Mouse (Mus musculus): ENCODE results near the gene Pcnx2.

Pcnx2 gene

GRCm38 (mm10) chr8:125816742-125817141 lies 81.4 kb downstream of the Pcnx2 start:
- DNase-seq = no peak

- no peak for DNase-seq
Measured at GRCm38 (mm10) chr8:125808826-125809225, 89.3 kb downstream of the Pcnx2 start.

GRCm38 (mm10) chr8:125807905-125808310 lies 90.2 kb downstream of the Pcnx2 start:
- DNase-seq = no peak

- no peak for DNase-seq
Measured at GRCm38 (mm10) chr8:125806459-125806858, 91.7 kb downstream of the Pcnx2 start.

GRCm38 (mm10) chr8:125796970-125797369 lies 101.1 kb downstream of the Pcnx2 start:
- DNase-seq = no peak

- no peak for DNase-seq
Measured at GRCm38 (mm10) chr8:125795341-125795740, 102.8 kb downstream of the Pcnx2 start.

- DNase-seq = no peak
Measured at GRCm38 (mm10) chr8:125792816-125793455, 105.2 kb downstream of the Pcnx2 start.

GRCm38 (mm10) chr8:125786886-125787285 lies 111.2 kb downstream of the Pcnx2 start:
- DNase-seq = no peak

- DNase-seq = no peak
Measured at GRCm38 (mm10) chr8:125782161-125782560, 116.0 kb downstream of the Pcnx2 start.

GRCm38 (mm10) chr8:125779656-125780055 lies 118.5 kb downstream of the Pcnx2 start:
- no peak for DNase-seq

- DNase-seq = no peak
Measured at GRCm38 (mm10) chr8:125778919-125779318, 119.2 kb downstream of the Pcnx2 start.

- DNase-seq = no peak
Measured at GRCm38 (mm10) chr8:125777478-125778164, 120.5 kb downstream of the Pcnx2 start.

- no peak for DNase-seq
Measured at GRCm38 (mm10) chr8:125776800-125777199, 121.3 kb downstream of the Pcnx2 start.

GRCm38 (mm10) chr8:125776314-125776713 lies 121.8 kb downstream of the Pcnx2 start:
- no peak for DNase-seq

- DNase-seq = no peak
Measured at GRCm38 (mm10) chr8:125775031-125775430, 123.1 kb downstream of the Pcnx2 start.

GRCm38 (mm10) chr8:125773281-125773803 lies 124.8 kb downstream of the Pcnx2 start:
- no peak for DNase-seq

GRCm38 (mm10) chr8:125772300-125772699 lies 125.8 kb downstream of the Pcnx2 start:
- DNase-seq = no peak

- no peak for DNase-seq
Measured at GRCm38 (mm10) chr8:125768079-125768478, 130.0 kb downstream of the Pcnx2 start.

- no peak for DNase-seq
Measured at GRCm38 (mm10) chr8:125763066-125763786, 134.9 kb downstream of the Pcnx2 start.

GRCm38 (mm10) chr8:125759022-125759421 lies 139.1 kb downstream of the Pcnx2 start:
- no peak for DNase-seq

GRCm38 (mm10) chr8:125757106-125757496 lies 141.0 kb downstream of the Pcnx2 start:
- DNase-seq = no peak

GRCm38 (mm10) chr8:125756391-125757105 lies 141.6 kb downstream of the Pcnx2 start:
- no peak for DNase-seq

GRCm38 (mm10) chr8:125755896-125756295 lies 142.2 kb downstream of the Pcnx2 start:
- DNase-seq = no peak

Data from kidney, adult 11 months (tissue).